Mouse (Mus musculus) ES-E14 (cell line): Measurements from ENCODE around the gene Pbx2. TPM values are rescaled to one million over a fixed set of nuclear protein-coding genes. Genes with fewer than 3 reads are reported as not detected.

Experiments
- DNase-seq: peaks from one replicate; pipeline ENCODE4 v3.0.0-alpha.2; 2013; ENCODE audit warnings: low read depth, low spot score
- H3K27ac ChIP-seq: 2 replicates; pipeline ENCODE4 v1.5.1; 2012; ENCODE audit warnings: low read depth, mild to moderate bottlenecking, low read length, moderate library complexity, mixed read lengths; ENCODE audit not compliant: poor library complexity, insufficient read depth, severe bottlenecking
- H3K36me3 ChIP-seq: 2 replicates; pipeline ENCODE4 v1.6.1; 2012; ENCODE audit warnings: mild to moderate bottlenecking, low read length, moderate library complexity, mixed read lengths; ENCODE audit not compliant: control insufficient read depth, poor library complexity, insufficient read depth, severe bottlenecking
- H3K4me1 ChIP-seq, 2 experiments: fragments of 150-350 bp in 1 of 2; sonication (generic) in 1 of 2; 2 replicates each; pipeline ENCODE4 v1.6.1; 2012; ENCODE audit warnings: low read length in 2 of 2, mild to moderate bottlenecking in 1 of 2, mixed read lengths in 1 of 2; ENCODE audit not compliant: control insufficient read depth in 2 of 2, insufficient read depth in 2 of 2, poor library complexity in 1 of 2
- H3K4me3 ChIP-seq, 2 experiments: fragments of 150-350 bp in 1 of 2; sonication (generic) in 1 of 2; 2 replicates each; pipeline ENCODE4 v1.5.1; 2012; ENCODE audit warnings: low read length in 2 of 2, low read depth in 1 of 2, mild to moderate bottlenecking in 1 of 2, mixed read lengths in 1 of 2; ENCODE audit not compliant: insufficient read depth in 1 of 2, poor library complexity in 1 of 2, severe bottlenecking in 1 of 2
- H3K9ac ChIP-seq: 2 replicates; pipeline ENCODE4 v1.6.1; 2012; ENCODE audit warnings: low read depth, mild to moderate bottlenecking, low read length, mixed read lengths; ENCODE audit not compliant: poor library complexity, insufficient read depth, severe bottlenecking
- H3K9me3 ChIP-seq: fragments of 150-350 bp; sonication (generic); 2 replicates; pipeline ENCODE4 v1.6.1; 2012; ENCODE audit warnings: low read depth, mild to moderate bottlenecking, low read length; ENCODE audit not compliant: control insufficient read depth, insufficient read depth
- CHD2 ChIP-seq: IDR thresholded peaks from 2 replicates; pipeline ENCODE4 v1.6.1; 2014; ENCODE audit warnings: mild to moderate bottlenecking, low read depth, low read length, inconsistent platforms
- HCFC1 ChIP-seq: IDR thresholded peaks from 2 replicates; pipeline ENCODE4 v1.6.1; 2012; ENCODE audit warnings: low read length, inconsistent platforms, borderline replicate concordance; ENCODE audit not compliant: insufficient read depth
- MAFK ChIP-seq: IDR thresholded peaks from 2 replicates; pipeline ENCODE4 v1.6.1; 2014; ENCODE audit warnings: mild to moderate bottlenecking, low read depth, low read length, inconsistent platforms; ENCODE audit not compliant: insufficient read depth
- ZC3H11A ChIP-seq: IDR thresholded peaks from 2 replicates; pipeline ENCODE4 v1.6.1; 2012; ENCODE audit warnings: low read depth, mild to moderate bottlenecking, inconsistent platforms, low read length, borderline replicate concordance
- ZNF384 ChIP-seq: IDR thresholded peaks from 2 replicates; pipeline ENCODE4 v1.6.1; 2012; ENCODE audit warnings: low read depth, low read length, inconsistent platforms
- in situ Hi-C, 2 experiments: fragments of 600-800 bp; cut with MboI; formaldehyde crosslinking; loops; one replicate each; pipeline ENCODE4 v1.15.1; 2025; ENCODE audit warnings: low sequenced_read_pairs in 2 of 2, inconsistent platforms in 1 of 2; ENCODE audit not compliant: unreplicated experiment in 2 of 2
- total RNA-seq: library from RNA; depleted of rRNA; stranded (reverse); fragments of 300-350 nt; gene quantifications from 2 replicates; pipeline ENCODE4 v1.2.3, GENCODE M21; 2012

The Pbx2 gene
- total RNA-seq, 1 experiment: 47.2 TPM

GRCm38 (mm10) chr17:34563354-34563753 lies 27.7 kb upstream of the Pbx2 start:
- peak overlapping the region; percentile 56; the same call in 1 of the 2 replicates for H3K27ac ChIP-seq
- peak overlapping the region; percentile 57 for H3K9ac ChIP-seq
- H3K9me3 ChIP-seq: no peaks in the 10 kb centered on the region
- H3K36me3 ChIP-seq: peaks cover 2% of the 10 kb centered on the region; the same call in 1 of the 2 replicates
- H3K4me1 ChIP-seq: peaks cover 16 to 32% of the 10 kb centered on the region in 2 experiments
- in situ Hi-C loops: no loop called here
- H3K4me3 ChIP-seq: peak overlapping the region in 1 of 2 experiments; percentile 11; a peak in 1 of 4 replicates
- DNase-seq: no peak
- no peak for TF ChIP-seq CHD2
- TF ChIP-seq MAFK: no peak
- no peak for TF ChIP-seq ZC3H11A
- TF ChIP-seq HCFC1: no peak
- TF ChIP-seq ZNF384: no peak

- H3K4me1 ChIP-seq: peaks cover 16 to 32% of the 10 kb centered on the region in 2 experiments
- DNase-seq: peak; percentile 82
- H3K27ac ChIP-seq: peak within 1 kb of the TSS; percentile 59
- peaks cover 2% of the 10 kb centered on the region; the same call in 1 of the 2 replicates for H3K36me3 ChIP-seq
- in situ Hi-C loops: no loop called here
- H3K9ac ChIP-seq: peak within 1 kb of the TSS; percentile 57
- H3K9me3 ChIP-seq: no peaks in the 10 kb centered on the region
- TF ChIP-seq CHD2: no peak
- TF ChIP-seq ZNF384: no peak
- TF ChIP-seq MAFK: no peak
- no peak for TF ChIP-seq HCFC1
- no peak for TF ChIP-seq ZC3H11A
- H3K4me3 ChIP-seq: peak within 1 kb of the TSS; percentile 37 to 53
Measured at GRCm38 (mm10) chr17:34564003-34564421, 27.1 kb upstream of the Pbx2 start, which contains the start of gene Notch4. Gene Notch4 (plus strand): TSS chr17:34564268.

GRCm38 (mm10) chr17:34564796-34565195 lies 26.3 kb upstream of the Pbx2 start:
- DNase-seq: no peak
- H3K9ac ChIP-seq: peak overlapping the region; percentile 42; the same call in 1 of the 2 replicates
- peak overlapping the region; percentile 37 to 53; a peak in 3 of 4 replicates for H3K4me3 ChIP-seq
- peaks cover 2% of the 10 kb centered on the region; the same call in 1 of the 2 replicates for H3K36me3 ChIP-seq
- H3K4me1 ChIP-seq: peaks cover 16 to 30% of the 10 kb centered on the region in 2 experiments
- no peaks in the 10 kb centered on the region for H3K9me3 ChIP-seq
- no peak overlapping the region for H3K27ac ChIP-seq
- in situ Hi-C loops: no loop called here
- TF ChIP-seq HCFC1 (no peak), MAFK (no peak), CHD2 (no peak), ZC3H11A (no peak), ZNF384 (no peak)

GRCm38 (mm10) chr17:34567311-34567710 lies 23.8 kb upstream of the Pbx2 start:
- in situ Hi-C loops: no loop called here
- Histone ChIP-seq H3K4me3 (no peak overlapping the region), H3K9ac (no peak overlapping the region), H3K27ac (no peak overlapping the region), H3K9me3 (no peaks in the 10 kb centered on the region), H3K36me3 (peaks cover 2% of the 10 kb centered on the region; the same call in 1 of the 2 replicates), H3K4me1 (peaks cover 9 to 20% of the 10 kb centered on the region in 2 experiments)
- no peak for TF ChIP-seq ZNF384
- no peak for TF ChIP-seq HCFC1
- no peak for TF ChIP-seq ZC3H11A
- no peak for DNase-seq
